Mouse (Mus musculus): Measurements from ENCODE around the gene Dand5. TPM values are rescaled to one million over a fixed set of nuclear protein-coding genes. Genes with fewer than 3 reads are reported as not detected.

Gene Dand5
- 14.0 and 15.1 TPM in 2 replicates for polyA plus RNA-seq (2015; fragmentation: Nextera tagmentation; extraction: Ambion mirVana)

DNA sequence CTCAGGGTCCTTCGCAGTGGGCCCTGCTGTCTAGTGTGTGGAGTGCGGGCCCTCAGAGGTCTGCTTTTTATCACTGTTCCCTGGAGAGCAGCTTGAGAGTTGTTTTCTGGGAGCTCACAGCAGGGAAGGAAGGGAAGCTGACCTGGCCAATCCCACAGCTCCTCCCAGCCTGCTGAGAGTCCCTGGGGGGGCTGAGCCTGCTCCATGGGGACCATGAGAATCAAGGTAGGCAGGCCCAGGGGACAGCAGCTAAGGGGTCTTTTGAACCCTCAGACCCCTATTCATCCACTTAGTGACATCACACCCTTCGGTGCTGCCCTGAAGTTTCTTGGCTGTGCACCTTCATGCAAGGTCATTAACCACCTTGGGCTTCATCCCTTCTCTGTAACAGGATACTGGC is at the start of gene Dand5:
Dand5 (minus strand) TSS at position 101 of the 400 bp plus-strand sequence.
- peak within 1 kb of the TSS; percentile 36; the same call in 1 of the 2 replicates for H3K9ac ChIP-seq
- no peaks in the 10 kb centered on the region for H3K36me3 ChIP-seq
- WGBS = 32% methylated on average over 3 of the region's 3 CpGs
- peak within 1 kb of the TSS; percentile 33 for H3K4me3 ChIP-seq
- no peaks in the 10 kb centered on the region for H3K9me3 ChIP-seq
- H3K4me1 ChIP-seq (replicated peaks) = peaks cover 10% of the 10 kb centered on the region
- no peaks in the 10 kb centered on the region for H3K27me3 ChIP-seq
- ATAC-seq (ENCODE audit: low FRiP score, low read depth) = 0 out of 2 replicates have a peak, but pooled peaks have one; percentile 27
- H3K4me2 ChIP-seq = peak within 1 kb of the TSS; percentile 60
- no peak within 1 kb of the TSS for H3K27ac ChIP-seq (replicated peaks)

DNA sequence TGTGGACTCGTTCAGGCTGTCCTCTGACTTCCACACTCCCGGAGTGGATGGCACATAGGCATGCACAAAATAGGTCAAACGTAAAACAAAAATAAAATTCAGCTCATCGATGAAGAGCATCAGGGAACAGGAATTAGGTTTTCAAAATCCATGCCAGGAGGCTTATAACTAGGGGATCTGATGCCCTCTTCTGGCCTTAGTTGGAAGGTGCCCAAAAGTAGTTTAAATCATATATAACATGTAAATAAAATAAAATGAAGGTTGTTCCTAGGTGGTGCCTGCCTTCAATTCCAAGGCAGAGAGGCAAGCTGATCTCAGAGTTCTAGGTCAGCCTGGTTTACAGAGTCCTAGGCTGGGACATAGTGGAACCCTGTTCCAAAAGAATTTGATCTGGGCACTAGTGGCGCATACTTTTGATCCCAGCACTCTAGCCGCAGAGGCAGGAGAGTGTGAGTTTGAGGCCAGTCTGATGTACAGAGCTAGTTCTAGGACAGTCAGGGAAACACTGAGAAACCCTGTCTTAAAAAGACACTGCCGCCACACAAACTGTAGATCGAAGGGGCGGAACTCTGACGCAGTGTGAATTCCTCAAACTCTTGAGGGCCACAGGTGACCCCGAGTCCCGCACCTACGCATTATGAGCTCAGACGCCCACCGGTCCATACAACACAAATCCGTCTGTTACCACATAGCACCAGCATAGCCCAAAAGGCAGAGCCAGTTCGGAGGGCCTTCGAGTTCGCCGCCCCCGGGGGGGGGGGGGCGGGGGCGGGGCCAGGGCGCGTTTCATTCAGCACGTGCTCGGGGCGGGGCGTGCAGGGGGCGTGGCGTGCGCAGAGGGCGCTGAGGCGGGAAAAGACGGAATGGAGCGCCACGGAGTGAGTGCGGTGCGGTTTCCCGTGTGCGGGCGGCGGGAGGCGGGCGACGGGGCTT is 49.0 kb upstream of the Dand5 start, which contains the start of gene Syce2:
Syce2 (plus strand) TSS at position 736 of the 933 bp plus-strand sequence.
- Histone ChIP-seq H3K27me3 (no peaks in the 10 kb centered on the region), H3K9me3 (no peaks in the 10 kb centered on the region), H3K36me3 (peaks cover 20% of the 10 kb centered on the region), H3K4me1 (replicated peaks) (peaks cover 12% of the 10 kb centered on the region), H3K27ac (replicated peaks) (no peak within 1 kb of the TSS), H3K4me3 (peak within 1 kb of the TSS; percentile 45), H3K9ac (peak within 1 kb of the TSS; percentile 37), H3K4me2 (peak within 1 kb of the TSS; percentile 93)
- 15% methylated on average over 41 of the region's 46 CpGs for WGBS
- ATAC-seq (ENCODE audit: low FRiP score, low read depth) = peak; percentile 73

DNA sequence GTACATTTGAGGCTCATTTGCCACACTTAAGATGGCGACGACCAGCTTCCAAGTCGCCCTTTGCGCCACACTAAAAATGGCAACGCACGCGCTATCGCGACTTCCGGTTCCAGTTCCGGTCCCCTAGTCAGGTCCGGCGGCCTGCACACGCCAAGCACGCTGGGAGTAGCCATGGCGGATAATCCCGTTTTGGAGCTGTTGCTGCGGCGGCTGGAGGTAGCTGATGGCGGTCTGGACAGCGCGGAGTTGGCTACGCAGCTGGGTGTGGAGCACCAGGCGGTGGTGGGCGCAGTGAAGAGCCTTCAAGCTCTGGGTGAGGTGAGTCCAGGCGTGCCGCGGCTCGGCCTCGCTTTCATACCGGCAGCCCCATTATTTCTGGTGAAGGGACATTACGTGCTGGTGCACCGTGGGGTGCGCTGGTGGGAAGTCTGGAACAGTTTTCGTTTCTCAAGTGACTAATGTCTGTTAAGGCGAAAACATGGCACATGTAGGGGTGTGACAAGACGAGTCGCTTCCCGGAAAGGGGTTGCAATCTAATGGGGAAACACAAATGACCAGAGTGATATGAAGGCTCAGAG is 34.3 kb upstream of the Dand5 start, which contains the start of gene Farsa:
Farsa (plus strand) TSS at position 126 of the 578 bp plus-strand sequence.
- Histone ChIP-seq H3K27me3 (no peaks in the 10 kb centered on the region), H3K4me1 (replicated peaks) (peaks cover 21% of the 10 kb centered on the region), H3K4me3 (peak within 1 kb of the TSS; percentile 76), H3K9me3 (no peaks in the 10 kb centered on the region), H3K9ac (peak within 1 kb of the TSS; percentile 83), H3K36me3 (peaks cover 27% of the 10 kb centered on the region), H3K27ac (replicated peaks) (peak within 1 kb of the TSS; percentile 79), H3K4me2 (peak within 1 kb of the TSS; percentile 82)
- peak; percentile 94 for ATAC-seq (ENCODE audit: low FRiP score, low read depth)
- WGBS = under 1% methylated on average over 39 of the region's 39 CpGs

DNA sequence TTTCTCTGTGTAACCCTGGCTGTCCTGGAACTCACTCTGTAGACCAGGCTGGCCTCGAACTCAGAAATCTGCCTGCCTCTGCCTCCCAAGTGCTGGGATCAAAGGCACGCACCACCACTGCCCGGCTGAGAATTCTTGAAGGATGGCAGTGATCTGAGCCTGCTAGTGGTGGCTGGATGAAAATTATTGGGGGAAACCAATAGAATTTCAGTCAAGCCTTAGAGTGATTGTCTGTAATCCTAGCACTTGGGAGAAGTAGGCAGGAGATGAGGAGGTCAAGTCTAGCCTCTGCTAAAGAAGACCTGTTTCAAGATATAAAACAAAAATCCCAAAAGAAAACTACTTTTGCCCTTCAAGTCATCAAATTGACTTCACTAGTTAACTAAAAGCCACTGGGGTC is 33.8 kb upstream of the Dand5 start:
- Histone ChIP-seq H3K27ac (replicated peaks) (no peak overlapping the region), H3K27me3 (no peaks in the 10 kb centered on the region), H3K4me2 (no peak overlapping the region), H3K4me3 (peak overlapping the region; percentile 76; the same call in 1 of the 2 replicates), H3K36me3 (peaks cover 22% of the 10 kb centered on the region), H3K9me3 (no peaks in the 10 kb centered on the region), H3K9ac (no peak overlapping the region), H3K4me1 (replicated peaks) (peaks cover 21% of the 10 kb centered on the region)
- ATAC-seq (ENCODE audit: low FRiP score, low read depth) = peak; percentile 36
- WGBS = 95% methylated on average over 3 of the region's 3 CpGs

DNA sequence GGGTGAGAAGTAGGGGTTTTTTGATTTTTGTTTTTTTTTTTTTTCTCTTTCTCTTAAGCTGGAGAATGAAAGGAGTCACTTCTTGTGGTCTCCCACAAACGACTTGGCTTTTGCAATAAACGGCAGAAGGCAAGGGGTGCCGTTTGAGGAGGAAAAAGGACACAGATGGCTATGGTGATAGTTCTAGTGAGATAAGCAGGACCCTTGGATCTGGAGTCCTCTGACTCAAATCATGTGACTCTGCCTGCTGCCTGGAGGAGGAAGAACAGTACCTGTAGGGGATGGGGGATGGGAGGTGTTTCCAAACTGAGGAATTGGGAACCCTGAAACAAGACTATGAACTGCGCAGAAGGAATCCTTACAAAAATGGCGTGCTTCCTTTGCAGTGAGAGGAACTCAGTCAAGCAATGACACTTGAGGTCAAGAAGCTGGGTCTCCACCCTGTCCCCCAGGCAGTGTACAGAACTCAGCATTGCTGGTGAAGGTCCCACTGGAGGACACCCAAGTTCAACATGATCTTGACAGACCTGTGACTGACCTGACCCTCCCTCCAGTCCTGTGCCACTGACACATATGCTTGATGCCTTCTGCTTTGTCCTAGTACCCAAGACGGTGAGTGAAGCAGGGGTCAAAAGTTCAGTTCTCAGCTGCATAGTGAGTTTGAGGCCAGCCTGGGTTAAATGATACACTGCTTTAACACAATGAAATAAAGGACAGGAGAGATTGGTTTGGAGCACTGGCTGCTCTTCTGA is 25.2 kb upstream of the Dand5 start:
- Histone ChIP-seq H3K4me1 (replicated peaks) (peaks cover 33% of the 10 kb centered on the region), H3K4me2 (peak overlapping the region; percentile 78), H3K27ac (replicated peaks) (peak overlapping the region; percentile 89), H3K9me3 (no peaks in the 10 kb centered on the region), H3K9ac (peak overlapping the region; percentile 69), H3K4me3 (peak overlapping the region; percentile 86), H3K36me3 (peaks cover 24% of the 10 kb centered on the region), H3K27me3 (no peaks in the 10 kb centered on the region)
- no peak for ATAC-seq (ENCODE audit: low FRiP score, low read depth)
- 43% methylated on average over 6 of the region's 6 CpGs for WGBS

DNA sequence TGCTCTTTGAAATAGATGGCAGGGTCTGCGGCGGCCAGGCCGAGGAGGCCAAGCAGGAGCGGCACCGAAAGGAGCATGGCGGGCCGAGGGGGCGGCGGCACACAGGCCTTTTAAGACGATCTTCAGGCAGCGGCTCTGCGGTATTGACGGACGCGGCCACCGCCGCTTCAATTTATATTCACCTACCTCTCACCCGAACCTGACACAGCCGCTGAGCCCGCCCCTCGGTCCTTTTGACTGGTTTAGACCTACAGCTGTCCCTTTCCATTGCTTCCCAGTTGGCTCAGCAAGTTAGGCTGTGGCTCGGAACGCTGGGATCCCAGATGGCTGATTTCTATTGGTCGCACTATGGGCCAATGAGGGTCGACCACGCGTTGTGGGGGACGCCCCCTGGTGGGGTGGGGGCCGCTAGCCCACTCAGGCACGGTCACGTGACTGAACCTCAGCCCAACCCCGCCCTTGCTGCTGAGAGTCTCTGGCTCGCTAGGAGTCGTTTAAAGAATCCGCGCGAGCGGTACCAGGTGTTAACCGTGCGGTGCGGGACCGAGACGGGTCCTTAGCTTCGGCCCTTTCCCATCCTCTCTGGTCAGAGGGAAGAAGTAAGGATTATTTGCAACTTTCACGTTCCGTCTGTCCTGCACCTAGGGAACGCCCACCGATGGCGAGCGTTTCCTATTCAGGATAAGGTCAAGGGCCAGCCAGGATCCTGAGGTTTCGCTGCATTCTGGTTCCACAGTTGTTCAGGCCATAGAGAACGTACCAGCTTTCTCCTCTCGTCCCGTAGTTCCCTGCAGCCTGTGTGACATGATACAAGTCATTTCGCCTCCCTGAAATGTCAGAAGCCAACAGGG is 24.3 kb upstream of the Dand5 start, which contains the start of gene Calr:
Calr (minus strand) TSS at position 213 of the 851 bp plus-strand sequence.
- no peaks in the 10 kb centered on the region for H3K9me3 ChIP-seq
- peaks cover 39% of the 10 kb centered on the region for H3K4me1 ChIP-seq (replicated peaks)
- peak within 1 kb of the TSS; percentile 78 for H3K4me2 ChIP-seq
- under 1% methylated on average over 55 of the region's 55 CpGs for WGBS
- peaks cover 33% of the 10 kb centered on the region for H3K36me3 ChIP-seq
- peak within 1 kb of the TSS; percentile 94 for H3K9ac ChIP-seq
- peak within 1 kb of the TSS; percentile 86 for H3K4me3 ChIP-seq
- no peaks in the 10 kb centered on the region for H3K27me3 ChIP-seq
- peak within 1 kb of the TSS; percentile 89 for H3K27ac ChIP-seq (replicated peaks)
- peak; percentile 99 for ATAC-seq (ENCODE audit: low FRiP score, low read depth)

DNA sequence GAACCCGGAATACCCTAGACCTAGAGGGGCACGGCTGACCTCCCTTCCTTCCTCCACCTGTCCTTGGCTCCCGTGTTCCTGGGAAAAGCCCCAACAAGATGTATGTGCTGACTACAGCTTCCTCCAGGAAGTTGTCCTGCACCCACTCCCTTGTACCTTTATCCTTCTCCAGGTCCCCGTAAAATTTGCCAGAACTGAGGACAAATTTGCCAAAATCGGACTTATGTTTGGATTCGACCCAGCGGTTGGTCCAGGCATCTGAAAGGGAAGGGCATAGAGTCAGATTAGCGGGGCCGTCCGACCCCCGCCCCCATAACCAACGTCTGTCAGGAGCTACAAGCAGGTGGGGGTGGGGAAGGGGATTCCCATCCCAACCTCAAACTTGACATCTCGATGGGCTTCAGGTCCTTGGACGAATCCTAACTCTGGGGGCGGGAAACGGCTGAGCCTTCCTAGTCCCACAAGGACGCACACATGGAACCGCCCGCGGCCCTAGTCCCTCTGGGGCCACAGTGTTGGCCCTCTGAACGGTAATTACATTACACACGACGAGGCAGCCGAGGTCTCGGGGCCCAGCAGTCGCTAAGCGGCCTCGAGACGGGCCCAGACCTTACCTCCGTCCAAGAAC is 23.6 kb upstream of the Dand5 start:
- peak overlapping the region; percentile 89 for H3K27ac ChIP-seq (replicated peaks)
- peak overlapping the region; percentile 94 for H3K9ac ChIP-seq
- H3K4me1 ChIP-seq (replicated peaks) = peaks cover 39% of the 10 kb centered on the region
- under 1% methylated on average over 30 of the region's 30 CpGs for WGBS
- ATAC-seq (ENCODE audit: low FRiP score, low read depth) = no peak; the same call in none of the 2 replicates
- no peaks in the 10 kb centered on the region for H3K9me3 ChIP-seq
- no peaks in the 10 kb centered on the region for H3K27me3 ChIP-seq
- peak overlapping the region; percentile 86 for H3K4me3 ChIP-seq
- H3K36me3 ChIP-seq = peaks cover 40% of the 10 kb centered on the region
- H3K4me2 ChIP-seq = peak overlapping the region; percentile 64

DNA sequence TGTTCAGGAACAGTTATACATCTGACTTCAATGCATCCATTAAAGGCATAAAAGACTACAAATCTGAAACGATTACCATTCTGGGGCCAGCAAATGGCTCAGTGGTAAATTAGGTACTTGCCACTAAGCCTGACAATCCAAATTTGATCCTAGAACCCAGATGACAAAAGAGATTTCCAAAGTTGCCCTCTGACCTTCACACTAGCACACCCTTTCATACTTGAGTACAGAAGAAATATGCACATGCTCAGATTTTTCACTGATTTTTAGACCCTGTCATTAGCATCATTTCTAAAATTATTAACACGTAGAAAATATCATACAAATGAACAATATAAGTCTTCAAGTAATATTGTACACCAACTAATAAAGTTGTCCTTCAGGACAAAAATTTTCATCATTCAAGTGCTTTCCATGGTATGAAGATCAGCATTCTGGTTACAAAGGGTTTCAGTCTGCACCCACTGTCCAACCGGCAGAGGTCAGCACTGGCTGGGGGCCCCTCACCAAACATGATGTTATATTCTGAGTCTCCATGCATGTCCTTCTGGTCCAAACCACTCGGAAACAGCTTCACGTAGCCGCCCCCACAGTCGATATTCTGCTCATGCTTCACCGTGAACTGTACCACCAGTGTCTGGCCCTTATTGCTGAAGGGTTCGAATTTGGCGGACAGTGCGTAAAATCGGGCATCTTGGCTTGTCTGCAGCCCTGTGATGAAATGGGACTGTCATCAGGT is 22.9 kb upstream of the Dand5 start:
- WGBS = 15% methylated on average over 12 of the region's 12 CpGs

DNA sequence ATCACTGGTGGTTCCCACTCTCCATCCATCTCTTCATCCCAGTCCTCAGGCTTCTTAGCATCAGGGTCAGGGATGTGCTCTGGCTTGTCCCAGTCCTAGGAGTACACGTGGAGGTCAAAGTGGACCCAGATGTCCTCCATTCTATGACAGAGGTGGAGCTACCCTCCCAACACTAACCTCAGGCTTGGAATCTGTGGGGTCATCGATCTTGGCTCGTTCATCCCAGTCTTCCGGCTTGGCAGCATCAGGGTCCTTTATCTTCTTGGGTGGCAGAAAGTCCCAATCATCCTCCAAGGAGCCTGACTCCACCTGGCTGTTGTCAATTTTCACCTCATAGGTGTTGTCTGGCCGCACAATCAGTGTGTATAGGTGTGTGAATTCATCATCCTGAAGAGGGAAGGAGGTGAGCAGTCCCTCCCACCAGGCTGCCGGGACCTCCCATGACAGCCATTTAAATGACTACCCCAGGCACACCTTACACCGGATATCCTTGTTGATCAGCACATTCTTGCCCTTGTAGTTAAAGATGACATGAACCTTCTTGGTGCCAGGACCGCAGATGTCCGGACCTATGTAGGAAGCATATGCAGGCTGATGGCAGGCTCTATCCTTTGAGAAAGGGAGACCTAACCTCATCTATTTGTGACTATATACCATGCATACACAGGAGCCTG is 21.9 kb upstream of the Dand5 start:
- H3K4me1 ChIP-seq (replicated peaks) = peaks cover 43% of the 10 kb centered on the region
- H3K27me3 ChIP-seq = no peaks in the 10 kb centered on the region
- H3K4me3 ChIP-seq = peak overlapping the region; percentile 86
- no peaks in the 10 kb centered on the region for H3K9me3 ChIP-seq
- no peak for ATAC-seq (ENCODE audit: low FRiP score, low read depth)
- H3K27ac ChIP-seq (replicated peaks) = 0 out of 2 replicates have a peak overlapping the region, but pooled peaks have one; percentile 25
- 87% methylated on average over 9 of the region's 9 CpGs for WGBS
- H3K9ac ChIP-seq = peak overlapping the region; percentile 94
- peaks cover 41% of the 10 kb centered on the region for H3K36me3 ChIP-seq
- H3K4me2 ChIP-seq = peak overlapping the region; percentile 64

More for the DNA sequence above, 22.9 kb upstream of the Dand5 start:
- Histone ChIP-seq H3K4me2 (peak overlapping the region; percentile 64), H3K27me3 (no peaks in the 10 kb centered on the region), H3K9ac (peak overlapping the region; percentile 94), H3K36me3 (peaks cover 41% of the 10 kb centered on the region), H3K4me1 (replicated peaks) (peaks cover 39% of the 10 kb centered on the region), H3K9me3 (no peaks in the 10 kb centered on the region), H3K4me3 (peak overlapping the region; percentile 86), H3K27ac (replicated peaks) (peak overlapping the region; percentile 89)
- ATAC-seq (ENCODE audit: low FRiP score, low read depth) = no peak
